Mouse (Mus musculus) bone marrow, adult 2 months (tissue): ENCODE results near the gene 4930455H04Rik.

ENCODE experiments used
- CTCF ChIP-seq: fragments of 200-500 bp; IDR thresholded peaks from 2 replicates; pipeline ENCODE4 v1.5.1; 2011; ENCODE audit warnings: low read length, control low read depth; ENCODE audit not compliant: control insufficient read depth, insufficient read depth
- POLR2A ChIP-seq: fragments of 200-500 bp; IDR thresholded peaks from 2 replicates; pipeline ENCODE4 v1.6.1; 2011; ENCODE audit warnings: low read depth, mild to moderate bottlenecking, control low read depth, low read length, borderline replicate concordance; ENCODE audit not compliant: control insufficient read depth

DNA sequence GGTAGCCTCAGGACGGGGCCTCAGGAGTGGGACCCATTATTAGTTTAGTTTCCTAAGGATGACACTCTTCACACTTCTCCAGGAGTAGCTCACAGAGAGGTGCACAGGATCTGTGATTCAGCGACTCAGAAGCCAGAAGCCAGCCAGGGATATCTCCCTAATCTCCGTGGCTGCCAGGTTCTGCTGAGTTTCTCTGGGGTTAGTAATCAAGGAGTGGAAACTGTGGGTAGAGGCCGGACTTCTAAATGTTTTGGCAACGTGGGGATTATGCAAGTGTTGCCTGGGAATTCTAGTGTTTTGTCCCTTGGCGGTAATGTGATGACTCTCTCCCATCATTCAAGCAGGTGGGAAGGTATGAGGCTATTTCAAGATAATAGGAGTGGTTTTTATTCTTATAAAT, 13.0 kb upstream of the 4930455H04Rik start:
- TF ChIP-seq POLR2A (no peak), CTCF (no peak)
